Mouse (Mus musculus) forebrain, embryonic 10.5 days (tissue): ENCODE data around the gene Postn. TPM values are rescaled to one million over a fixed set of nuclear protein-coding genes. Genes with fewer than 3 reads are reported as not detected.

Experiments used
- DNase-seq: peaks from one replicate; pipeline ENCODE4 v3.0.0-alpha.2; 2017; ENCODE audit warnings: low spot score; ENCODE audit errors: extremely low spot score
- H3K27ac ChIP-seq: fragments of 300-500 bp; sonication (generic); 2 replicates; pipeline ENCODE4 v1.5.1; 2016; ENCODE audit warnings: mild to moderate bottlenecking
- H3K27me3 ChIP-seq: fragments of 300-500 bp; sonication (generic); 2 replicates; pipeline ENCODE4 v1.6.1; 2016; ENCODE audit warnings: mild to moderate bottlenecking; ENCODE audit not compliant: poor library complexity, severe bottlenecking
- H3K36me3 ChIP-seq: fragments of 300-500 bp; sonication (generic); replicated peaks from 2 replicates; pipeline ENCODE4 v1.6.1; 2016; ENCODE audit warnings: mild to moderate bottlenecking, moderate library complexity
- H3K4me1 ChIP-seq: fragments of 300-500 bp; sonication (generic); 2 replicates; pipeline ENCODE4 v1.6.1; 2016
- H3K4me3 ChIP-seq: fragments of 300-500 bp; sonication (generic); 2 replicates; pipeline ENCODE4 v1.5.1; 2016; ENCODE audit warnings: mild to moderate bottlenecking, moderate library complexity
- H3K9me3 ChIP-seq: fragments of 300-500 bp; sonication (generic); 2 replicates; pipeline ENCODE4 v1.6.1; 2016; ENCODE audit warnings: mild to moderate bottlenecking, moderate library complexity
- WGBS: fragments of 180-500 bp; shearing (Covaris S2); methylation state at CpG from one replicate; pipeline ENCODE4 v1.1.7; 2016; 5-methylcytosine and 5-hydroxymethylcytosine counted together
- polyA plus RNA-seq: library from polyadenylated mRNA; unstranded; fragments of >200 nt; fragmentation: Nextera tagmentation; extraction: Ambion mirVana; gene quantifications from 2 replicates; pipeline ENCODE4 v1.2.1, GENCODE M21; 2016

The Postn gene
- 3.7 and 3.8 TPM in 2 replicates for polyA plus RNA-seq

DNA sequence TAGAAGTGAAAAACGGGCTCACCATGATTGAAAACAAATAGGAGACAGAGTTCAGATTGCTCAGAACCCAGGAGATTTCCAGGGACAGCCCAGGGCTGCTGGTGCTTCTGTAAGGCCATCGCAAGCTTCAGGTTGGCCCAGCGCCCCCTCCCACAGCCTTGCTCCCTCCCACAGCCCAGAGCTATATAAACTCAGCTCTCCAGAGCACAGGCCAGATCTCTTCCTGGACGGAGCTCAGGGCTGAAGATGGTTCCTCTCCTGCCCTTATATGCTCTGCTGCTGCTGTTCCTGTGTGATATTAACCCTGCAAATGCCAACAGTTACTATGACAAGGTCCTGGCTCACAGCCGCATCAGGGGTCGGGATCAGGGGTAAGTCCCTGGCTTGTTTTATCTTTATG, at the start of gene Postn:
Gene Postn, plus strand, starts transcription at position 213 of the 400 bp plus-strand sequence.
- Histone ChIP-seq H3K4me1 (0 out of 2 replicates have a peak, but pooled peaks cover 4% of the 10 kb centered on the region), H3K36me3 (no peaks in the 10 kb centered on the region), H3K9me3 (no peaks in the 10 kb centered on the region), H3K27ac (no peak within 1 kb of the TSS), H3K27me3 (no peaks in the 10 kb centered on the region), H3K4me3 (no peak within 1 kb of the TSS)
- 63% methylated on average over 6 of the region's 6 CpGs for WGBS
- DNase-seq, result no peak

DNA sequence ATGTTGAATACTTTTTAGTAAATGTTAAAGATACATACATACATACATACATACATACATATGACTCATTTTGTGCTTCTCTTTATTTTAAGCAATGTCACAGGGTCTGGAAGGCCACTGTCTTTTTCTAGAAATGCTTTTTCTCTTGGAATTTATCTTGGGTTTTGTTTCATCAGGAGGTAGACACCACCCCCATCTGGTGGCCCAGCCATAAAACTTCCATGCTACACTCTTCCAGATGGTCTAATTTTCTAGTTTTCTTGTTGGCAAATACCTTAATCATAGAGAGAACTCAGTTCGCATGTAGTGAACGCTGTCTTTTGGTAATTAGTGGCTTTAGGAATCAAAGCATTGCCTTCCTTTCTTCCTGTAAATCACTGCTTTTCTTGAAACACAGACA, 46.9 kb upstream of the Postn start:
- WGBS, result 91% methylated on average over 2 of the region's 2 CpGs
- Histone ChIP-seq H3K36me3 (no peaks in the 10 kb centered on the region), H3K4me3 (no peak overlapping the region), H3K9me3 (no peaks in the 10 kb centered on the region), H3K27ac (no peak overlapping the region), H3K27me3 (no peaks in the 10 kb centered on the region), H3K4me1 (no peaks in the 10 kb centered on the region)
- DNase-seq, result no peak

GRCm38 (mm10) chr3:54352891-54353652, 7.8 kb upstream of the Postn start:
- Histone ChIP-seq H3K9me3 (no peaks in the 10 kb centered on the region), H3K4me1 (no peaks in the 10 kb centered on the region), H3K4me3 (no peak overlapping the region), H3K36me3 (no peaks in the 10 kb centered on the region), H3K27ac (no peak overlapping the region), H3K27me3 (no peaks in the 10 kb centered on the region)
- WGBS, result 33% methylated on average over 9 of the region's 9 CpGs
- DNase-seq, result peak; percentile 57

- WGBS, result 79% methylated on average over 3 of the region's 3 CpGs
- Histone ChIP-seq H3K9me3 (no peaks in the 10 kb centered on the region), H3K27me3 (no peaks in the 10 kb centered on the region), H3K4me1 (0 out of 2 replicates have a peak, but pooled peaks cover 4% of the 10 kb centered on the region), H3K27ac (no peak overlapping the region), H3K4me3 (no peak overlapping the region), H3K36me3 (no peaks in the 10 kb centered on the region)
- DNase-seq, result no peak
These were observed 3.3 kb upstream of the Postn start for GRCm38 (mm10) chr3:54357561-54357960.

- no peak for DNase-seq
- H3K36me3 ChIP-seq, result no peaks in the 10 kb centered on the region
- H3K27me3 ChIP-seq, result no peaks in the 10 kb centered on the region
- WGBS, result 71% methylated on average over 15 of the region's 15 CpGs
- no peaks in the 10 kb centered on the region for H3K9me3 ChIP-seq
- no peak overlapping the region for H3K27ac ChIP-seq
- 0 out of 2 replicates have a peak, but pooled peaks cover 4% of the 10 kb centered on the region for H3K4me1 ChIP-seq
- H3K4me3 ChIP-seq, result no peak overlapping the region
These were observed 2.3 kb upstream of the Postn start for GRCm38 (mm10) chr3:54358463-54359189.

DNA sequence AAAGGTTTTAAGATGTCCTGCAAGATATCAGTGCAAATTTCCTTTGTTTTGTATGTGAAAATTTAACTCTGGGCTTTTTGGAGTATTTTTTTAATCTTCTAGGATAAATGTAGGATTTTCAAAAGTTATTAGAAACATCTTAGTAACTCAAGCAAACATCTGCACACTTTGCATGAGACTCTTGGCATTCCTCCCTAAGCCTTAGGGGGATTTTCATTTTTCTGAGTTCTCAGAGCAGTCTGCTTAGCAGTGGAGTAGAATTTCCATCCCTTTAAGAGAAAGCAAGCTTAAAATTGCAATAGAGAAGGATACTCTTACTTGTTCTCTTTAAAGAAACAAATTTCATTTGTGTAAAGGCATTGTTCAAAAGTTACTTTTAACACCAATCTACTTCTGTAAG, 747 bp downstream of the Postn start:
- Histone ChIP-seq H3K4me1 (0 out of 2 replicates have a peak, but pooled peaks cover 4% of the 10 kb centered on the region), H3K9me3 (no peaks in the 10 kb centered on the region), H3K27ac (no peak overlapping the region), H3K36me3 (no peaks in the 10 kb centered on the region), H3K27me3 (no peaks in the 10 kb centered on the region), H3K4me3 (no peak overlapping the region)
- no peak for DNase-seq

DNA sequence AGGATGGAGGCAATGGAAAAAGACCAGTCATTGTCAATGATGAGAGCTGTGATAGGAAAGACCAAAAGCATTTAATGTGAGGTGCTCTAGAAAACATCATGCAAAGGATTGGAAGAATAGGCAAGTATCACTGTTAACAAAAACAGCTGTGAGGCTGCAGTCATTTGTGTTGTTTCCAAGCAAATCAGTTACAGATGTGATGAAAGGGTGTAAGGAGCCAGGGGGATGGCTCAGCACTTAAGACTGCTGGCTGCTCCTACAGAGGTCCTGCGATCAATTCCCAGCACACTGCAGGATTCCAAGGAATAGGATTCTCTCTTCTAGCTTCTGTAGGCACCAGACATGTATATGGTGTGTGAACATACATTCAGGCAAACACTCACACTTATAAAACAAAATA, 10.1 kb downstream of the Postn start:
- Histone ChIP-seq H3K4me3 (no peak overlapping the region), H3K27ac (no peak overlapping the region), H3K27me3 (no peaks in the 10 kb centered on the region), H3K4me1 (no peaks in the 10 kb centered on the region), H3K36me3 (no peaks in the 10 kb centered on the region), H3K9me3 (no peaks in the 10 kb centered on the region)
- DNase-seq, result no peak
- WGBS, result 83% methylated on average over 1 of the region's 1 CpGs

DNA sequence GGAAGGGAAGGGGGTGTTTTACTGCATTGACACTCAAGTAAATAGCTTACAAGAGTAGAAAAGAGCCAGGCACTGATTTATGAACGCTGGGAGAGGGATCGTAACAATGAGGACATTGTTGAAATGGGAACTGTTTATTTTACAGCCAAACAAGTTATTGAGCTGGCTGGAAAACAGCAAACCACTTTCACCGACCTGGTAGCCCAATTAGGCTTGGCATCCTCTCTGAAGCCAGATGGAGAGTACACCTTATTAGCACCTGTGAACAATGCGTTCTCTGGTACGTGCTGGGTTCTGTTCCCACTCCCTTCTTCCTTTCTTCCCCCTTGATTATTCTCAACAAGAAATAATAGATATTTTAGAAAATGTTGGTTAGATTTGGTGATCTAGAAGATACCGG, 11.7 kb downstream of the Postn start:
- peaks cover 2% of the 10 kb centered on the region for H3K4me1 ChIP-seq
- H3K27me3 ChIP-seq, result no peaks in the 10 kb centered on the region
- no peak overlapping the region for H3K4me3 ChIP-seq
- H3K36me3 ChIP-seq, result no peaks in the 10 kb centered on the region
- DNase-seq, result no peak
- H3K9me3 ChIP-seq, result no peaks in the 10 kb centered on the region
- WGBS, result 83% methylated on average over 6 of the region's 6 CpGs
- no peak overlapping the region for H3K27ac ChIP-seq

GRCm38 (mm10) chr3:54376014-54376413, 15.1 kb downstream of the Postn start:
- WGBS, result 94% methylated on average over 6 of the region's 6 CpGs
- no peak overlapping the region for H3K4me3 ChIP-seq
- no peaks in the 10 kb centered on the region for H3K27me3 ChIP-seq
- H3K4me1 ChIP-seq, result peaks cover 6% of the 10 kb centered on the region
- no peak overlapping the region for H3K27ac ChIP-seq
- no peak for DNase-seq
- H3K9me3 ChIP-seq, result no peaks in the 10 kb centered on the region
- H3K36me3 ChIP-seq, result no peaks in the 10 kb centered on the region

GRCm38 (mm10) chr3:54377647-54378046, 16.7 kb downstream of the Postn start:
- H3K27me3 ChIP-seq, result no peaks in the 10 kb centered on the region
- no peaks in the 10 kb centered on the region for H3K9me3 ChIP-seq
- no peak overlapping the region for H3K4me3 ChIP-seq
- H3K4me1 ChIP-seq, result peaks cover 6% of the 10 kb centered on the region
- 28% methylated on average over 2 of the region's 2 CpGs for WGBS
- H3K27ac ChIP-seq, result no peak overlapping the region
- no peaks in the 10 kb centered on the region for H3K36me3 ChIP-seq
- DNase-seq, result no peak

- H3K27ac ChIP-seq, result no peak overlapping the region
- H3K27me3 ChIP-seq, result no peaks in the 10 kb centered on the region
- WGBS, result 57% methylated on average over 1 of the region's 1 CpGs
- peaks cover 6% of the 10 kb centered on the region for H3K4me1 ChIP-seq
- no peaks in the 10 kb centered on the region for H3K9me3 ChIP-seq
- no peak overlapping the region for H3K4me3 ChIP-seq
- no peaks in the 10 kb centered on the region for H3K36me3 ChIP-seq
- no peak for DNase-seq
These were observed 17.2 kb downstream of the Postn start for GRCm38 (mm10) chr3:54378135-54378534.

- Histone ChIP-seq H3K4me1 (peaks cover 6% of the 10 kb centered on the region), H3K4me3 (no peak overlapping the region), H3K36me3 (no peaks in the 10 kb centered on the region), H3K27ac (no peak overlapping the region), H3K27me3 (no peaks in the 10 kb centered on the region), H3K9me3 (no peaks in the 10 kb centered on the region)
- 82% methylated on average over 4 of the region's 4 CpGs for WGBS
- no peak for DNase-seq
These were observed 19.1 kb downstream of the Postn start for GRCm38 (mm10) chr3:54379981-54380380.

DNA sequence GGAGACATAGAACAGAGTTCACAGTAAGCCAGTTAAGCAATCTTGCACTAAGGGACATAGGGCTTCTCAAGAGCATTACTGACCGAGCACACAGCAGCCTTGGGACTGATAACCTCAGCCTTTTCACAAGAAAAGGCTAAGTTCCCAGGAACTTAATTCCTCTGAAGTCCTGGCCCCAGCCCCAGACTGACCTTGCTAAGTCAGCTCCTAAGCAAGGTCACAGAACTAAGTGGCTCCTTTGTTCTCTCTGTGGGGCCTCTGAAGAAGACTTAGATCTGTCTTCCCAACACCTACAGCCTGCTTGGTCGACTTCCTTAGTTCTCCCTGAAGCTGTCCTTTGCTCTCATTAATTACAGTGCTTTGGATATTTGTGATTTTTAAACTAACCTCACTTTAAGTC, 38.4 kb downstream of the Postn start:
- Histone ChIP-seq H3K36me3 (no peaks in the 10 kb centered on the region), H3K4me3 (no peak overlapping the region), H3K27me3 (no peaks in the 10 kb centered on the region), H3K27ac (no peak overlapping the region), H3K9me3 (no peaks in the 10 kb centered on the region), H3K4me1 (peaks cover 5% of the 10 kb centered on the region)
- 34% methylated on average over 2 of the region's 2 CpGs for WGBS
- DNase-seq, result no peak
